Mouse (Mus musculus) spleen, adult 2 months (tissue): ENCODE results near the gene Tmx4.
A peak's percentile ranks its signal among the peaks of the same experiment; 100 is the strongest.

Source experiments
- CTCF ChIP-seq: fragments of 200-500 bp; IDR thresholded peaks from 2 replicates; pipeline ENCODE4 v1.5.1; 2011; ENCODE audit warnings: mild to moderate bottlenecking, inconsistent platforms; ENCODE audit not compliant: insufficient read depth, insufficient read length, insufficient replicate concordance; ENCODE audit errors: extremely low read depth
- POLR2A ChIP-seq: fragments of 200-500 bp; IDR thresholded peaks from 2 replicates; pipeline ENCODE4 v1.6.1; 2011; ENCODE audit warnings: low read depth, low read length, inconsistent platforms

DNA sequence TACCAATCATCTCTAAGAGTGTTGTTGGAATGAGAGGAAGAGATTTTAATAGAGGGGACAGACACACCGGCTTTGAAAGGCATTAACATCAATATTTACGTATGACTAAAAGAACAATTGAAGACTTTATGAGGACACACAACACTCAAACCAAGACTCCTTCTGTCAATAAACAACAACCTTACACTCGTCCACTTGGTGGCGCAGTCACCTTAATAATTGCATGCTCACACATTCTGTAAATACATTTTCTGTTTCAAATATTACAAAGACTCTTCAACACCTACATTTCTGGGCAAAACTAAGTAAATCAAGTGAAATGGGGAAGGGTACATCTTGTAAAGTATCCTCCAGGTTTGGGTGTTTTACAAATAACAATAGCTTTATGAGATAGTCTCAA, 94.2 kb downstream of the Tmx4 start:
- TF ChIP-seq CTCF (peak; percentile 10; the same call in 1 of the 2 replicates), POLR2A (no peak)
